Mouse (Mus musculus): ENCODE data around the gene Cnksr1.

- no peak for TF ChIP-seq POLR2A (IDR thresholded peaks at IDR 0.05; ENCODE audit: extremely low read depth, insufficient read depth, low read length)
- no peak for TF ChIP-seq CTCF (IDR thresholded peaks at IDR 0.05; ENCODE audit: extremely low read depth, insufficient read depth, low read length)
Measured at GRCm38 (mm10) chr4:134256407-134257197, 18.4 kb upstream of the Cnksr1 start.

Measured in cortical plate, adult 2 months (tissue).